Mouse (Mus musculus) lung, postnatal 10 days (tissue): Measurements from ENCODE around the gene Mrc1.

Source experiments
- DNase-seq: peaks from one replicate; pipeline ENCODE4 v3.0.0; 2021

Mrc1 gene

DNA sequence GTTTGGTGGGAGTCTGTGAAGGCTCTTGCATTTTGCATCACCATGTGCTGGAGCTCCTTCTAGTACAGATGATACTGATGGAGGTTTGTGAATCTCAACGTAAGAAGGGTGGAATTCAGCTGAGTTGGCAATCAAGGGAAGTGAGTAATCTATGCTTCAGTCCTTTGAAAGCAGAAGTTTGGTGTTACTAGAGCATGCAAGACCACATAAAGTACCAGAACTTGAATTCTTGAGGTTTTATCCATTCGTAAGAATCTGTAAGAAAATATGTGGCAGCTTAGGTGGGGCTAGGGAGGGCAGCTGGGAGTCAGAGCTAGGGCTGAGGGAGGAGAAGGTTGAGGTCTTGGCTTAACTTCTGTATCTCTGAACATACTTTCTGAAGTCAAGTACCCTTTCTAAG, 15.5 kb downstream of the Mrc1 start:
- DNase-seq, result no peak

DNA sequence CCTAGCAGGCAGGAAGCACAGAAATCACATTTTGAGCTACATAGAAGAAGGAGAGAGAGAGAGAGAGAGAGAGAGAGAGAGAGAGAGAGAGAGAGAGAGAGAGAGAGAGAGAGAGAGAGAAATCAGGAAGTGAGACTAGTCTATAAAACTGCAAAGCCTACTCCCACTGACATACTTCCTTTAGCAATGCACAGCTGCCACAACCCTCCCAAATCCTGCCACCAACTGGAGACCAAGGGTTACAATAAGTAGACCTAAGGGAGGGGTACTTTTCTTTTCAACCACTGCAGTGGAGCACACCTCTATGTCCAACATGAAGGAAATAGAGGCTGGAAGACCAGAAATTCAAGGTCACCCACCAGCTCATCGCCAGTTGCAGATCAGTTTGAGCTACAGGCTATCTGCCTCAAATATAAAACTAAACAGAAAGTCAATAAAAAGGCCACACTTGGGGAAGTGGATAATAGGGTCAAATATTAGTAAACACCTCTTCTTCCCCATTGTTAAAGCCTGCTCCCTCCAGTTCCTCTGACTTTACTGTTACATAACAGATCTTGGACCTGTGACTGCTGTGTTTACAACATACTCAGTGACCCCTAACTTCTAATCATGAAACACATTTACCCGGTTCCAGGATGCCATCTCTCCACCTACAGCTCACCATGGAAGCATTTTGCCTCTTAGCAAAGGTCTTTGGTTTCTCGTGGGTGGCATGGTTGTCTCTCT, 20.8 kb downstream of the Mrc1 start:
- DNase-seq, result no peak

DNA sequence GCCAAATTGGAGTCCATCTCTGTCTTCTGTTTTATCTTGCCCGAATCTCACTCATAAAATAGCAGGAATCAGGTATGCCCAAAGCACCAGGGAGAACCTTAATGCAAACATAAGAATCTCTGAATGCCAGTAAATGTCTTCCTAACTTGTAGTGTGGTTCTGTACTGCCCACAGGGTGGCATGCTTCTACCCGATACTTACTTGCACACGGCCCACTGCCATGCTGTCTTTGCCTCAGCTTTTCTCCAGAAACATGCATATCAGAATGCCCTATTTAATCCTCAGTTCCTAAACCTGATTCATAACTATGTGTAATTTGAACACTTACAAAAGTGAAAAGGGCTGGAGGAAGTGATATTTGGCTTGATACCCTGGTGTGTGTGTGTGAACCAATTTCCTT, 22.7 kb downstream of the Mrc1 start:
- DNase-seq, result no peak

DNA sequence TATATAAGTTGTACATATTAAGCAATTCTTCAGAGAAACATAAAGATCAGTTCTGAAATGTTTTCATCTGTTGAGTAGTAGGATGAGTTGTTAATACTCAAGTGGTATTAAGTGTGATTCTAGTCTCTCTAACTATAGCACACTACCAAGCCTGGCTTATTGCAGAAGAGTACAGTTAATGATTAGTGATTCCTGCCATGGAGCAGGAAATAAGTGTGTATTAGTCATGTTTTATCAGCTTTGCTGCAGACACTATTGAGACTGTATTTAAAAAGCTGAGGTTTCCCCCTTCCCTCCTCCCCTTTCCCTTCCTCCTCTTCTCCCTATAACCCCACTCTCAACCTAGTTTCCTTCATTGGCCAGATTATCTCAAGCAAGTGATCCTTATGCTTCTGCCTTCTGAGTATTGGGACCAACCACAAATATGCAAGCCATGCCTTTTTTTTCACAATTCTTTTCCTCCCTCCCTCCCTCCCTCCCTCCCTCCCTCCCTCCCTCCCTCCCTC, 29.2 kb downstream of the Mrc1 start:
- DNase-seq, result no peak

DNA sequence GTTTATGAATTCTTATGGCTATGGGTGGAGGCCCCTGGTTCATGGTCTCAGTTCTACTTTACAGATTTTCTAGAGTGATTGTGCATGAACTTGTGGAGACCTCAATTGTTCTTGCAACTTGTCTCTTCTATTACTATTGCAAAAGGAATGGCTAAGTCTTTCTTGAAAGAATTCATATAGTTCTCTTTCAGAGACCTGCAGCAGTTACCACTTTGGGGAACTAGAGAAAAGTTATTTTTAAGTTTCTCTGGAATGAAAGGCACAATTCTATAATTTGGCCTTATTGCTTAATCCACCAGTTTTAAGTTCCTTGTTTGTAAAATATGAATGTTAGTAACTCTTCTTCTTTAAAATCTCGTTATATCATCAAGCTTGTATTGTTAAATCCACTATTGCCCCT, 32.9 kb downstream of the Mrc1 start:
- no peak for DNase-seq

DNA sequence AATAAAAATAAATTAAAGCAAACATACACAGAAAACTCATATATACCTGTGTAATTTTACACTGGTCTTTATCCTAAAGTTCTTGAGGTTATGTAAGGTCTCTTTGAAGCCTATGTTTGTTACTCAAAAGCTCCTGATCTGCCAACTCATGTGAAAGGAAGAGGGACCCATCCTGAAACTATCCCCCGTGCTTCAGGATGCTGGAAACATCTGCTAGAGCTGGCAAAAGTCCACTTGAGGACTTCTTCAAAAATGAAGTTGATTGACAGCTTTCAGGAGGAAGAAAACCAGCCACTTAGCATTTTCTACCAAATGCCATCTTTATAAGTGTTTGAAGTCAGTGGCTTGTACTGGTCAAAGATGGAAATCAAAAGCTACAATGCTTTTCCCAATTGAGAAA, 40.0 kb downstream of the Mrc1 start:
- DNase-seq, result no peak

DNA sequence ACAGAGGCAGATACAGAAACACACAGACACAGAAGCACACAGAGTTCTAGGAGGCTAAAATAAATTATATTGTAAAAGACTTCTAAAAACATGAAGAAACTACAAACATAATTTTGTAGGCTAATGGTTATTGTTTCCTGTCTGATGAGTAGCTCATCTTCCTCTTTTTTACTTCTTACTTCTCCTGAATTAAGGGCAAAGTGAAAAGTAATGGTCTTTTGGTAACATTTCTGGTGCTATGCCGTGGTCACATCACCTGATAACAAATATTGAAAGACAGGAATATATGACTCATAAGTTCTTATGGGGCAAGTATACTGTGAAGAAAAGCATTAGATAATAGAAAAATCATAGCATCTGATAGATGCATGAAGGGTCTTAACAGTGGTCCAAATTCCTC, 42.9 kb downstream of the Mrc1 start:
- DNase-seq, result no peak

DNA sequence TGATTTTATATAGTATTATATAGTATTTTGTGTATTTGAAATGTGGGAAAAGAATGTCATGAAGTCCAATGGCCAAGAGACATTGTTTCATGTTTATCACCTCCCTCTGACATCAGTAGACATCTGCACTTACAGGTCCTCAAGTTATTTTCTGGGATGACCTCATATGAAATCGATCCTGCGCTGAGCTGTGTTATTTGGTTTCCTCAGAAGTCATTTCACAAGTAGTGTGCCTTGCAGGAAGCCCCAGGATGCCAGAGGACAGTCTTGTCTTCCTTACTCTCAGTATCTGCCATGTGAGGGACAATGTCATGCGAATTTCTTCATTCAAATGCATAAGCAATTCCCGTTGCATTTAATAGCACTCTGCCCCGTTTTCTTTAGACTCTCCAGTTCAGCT, 46.6 kb downstream of the Mrc1 start:
- no peak for DNase-seq

DNA sequence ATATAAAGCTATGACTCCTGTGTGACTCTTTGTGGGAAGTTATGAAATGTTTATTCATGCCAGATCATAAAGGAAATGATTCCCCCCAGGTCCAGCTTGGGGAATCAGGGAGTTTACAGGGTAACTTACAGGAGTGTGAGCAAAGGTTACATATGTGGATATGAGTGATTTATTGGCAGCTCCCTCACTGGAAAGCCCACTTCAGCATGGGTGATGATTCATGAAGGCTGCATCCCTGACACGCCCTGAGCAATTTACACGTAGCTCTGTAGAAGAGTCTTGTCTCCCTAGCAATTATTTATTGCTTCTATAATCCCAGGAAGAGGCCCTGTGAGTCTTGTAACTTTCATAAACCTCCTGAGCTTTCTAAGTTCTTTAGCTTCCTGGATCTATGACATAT, 50.1 kb downstream of the Mrc1 start:
- no peak for DNase-seq

DNA sequence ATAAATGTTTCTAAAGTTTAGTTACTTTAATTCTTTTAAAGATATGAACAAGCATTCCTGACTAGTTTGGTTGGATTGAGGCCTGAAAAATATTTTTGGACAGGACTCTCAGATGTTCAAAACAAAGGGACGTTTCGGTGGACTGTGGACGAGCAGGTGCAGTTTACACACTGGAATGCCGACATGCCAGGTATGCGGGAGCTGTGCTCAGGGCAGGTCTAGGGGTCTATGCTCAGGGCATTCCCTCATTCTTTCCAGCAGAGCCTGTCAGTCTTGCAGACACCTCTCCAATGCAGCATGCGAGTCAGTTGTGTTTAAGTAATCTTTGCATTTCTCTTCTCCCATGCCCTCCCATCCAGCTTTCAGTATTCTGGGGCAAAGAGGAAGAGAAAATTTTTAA, 50.6 kb downstream of the Mrc1 start:
- DNase-seq, result no peak

DNA sequence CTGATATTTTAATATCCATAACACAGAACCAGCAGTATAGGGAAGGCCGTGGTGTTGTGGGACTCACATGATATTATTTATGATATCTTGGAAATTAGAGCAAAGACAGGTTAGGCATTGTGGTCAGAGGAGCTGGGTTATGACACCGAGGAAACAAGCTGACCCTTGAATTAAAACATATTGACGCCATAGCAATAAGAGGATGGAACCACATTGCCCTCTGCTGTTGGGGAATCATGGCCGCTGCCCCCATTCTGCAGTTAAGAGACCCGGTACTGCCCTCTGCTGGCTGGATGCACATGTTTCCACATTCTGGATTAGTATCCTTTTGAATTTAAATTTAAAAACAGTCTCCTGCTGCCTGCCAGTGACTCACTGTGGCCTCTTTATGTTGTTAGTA, 66.1 kb downstream of the Mrc1 start:
- peak; percentile 93 for DNase-seq

DNA sequence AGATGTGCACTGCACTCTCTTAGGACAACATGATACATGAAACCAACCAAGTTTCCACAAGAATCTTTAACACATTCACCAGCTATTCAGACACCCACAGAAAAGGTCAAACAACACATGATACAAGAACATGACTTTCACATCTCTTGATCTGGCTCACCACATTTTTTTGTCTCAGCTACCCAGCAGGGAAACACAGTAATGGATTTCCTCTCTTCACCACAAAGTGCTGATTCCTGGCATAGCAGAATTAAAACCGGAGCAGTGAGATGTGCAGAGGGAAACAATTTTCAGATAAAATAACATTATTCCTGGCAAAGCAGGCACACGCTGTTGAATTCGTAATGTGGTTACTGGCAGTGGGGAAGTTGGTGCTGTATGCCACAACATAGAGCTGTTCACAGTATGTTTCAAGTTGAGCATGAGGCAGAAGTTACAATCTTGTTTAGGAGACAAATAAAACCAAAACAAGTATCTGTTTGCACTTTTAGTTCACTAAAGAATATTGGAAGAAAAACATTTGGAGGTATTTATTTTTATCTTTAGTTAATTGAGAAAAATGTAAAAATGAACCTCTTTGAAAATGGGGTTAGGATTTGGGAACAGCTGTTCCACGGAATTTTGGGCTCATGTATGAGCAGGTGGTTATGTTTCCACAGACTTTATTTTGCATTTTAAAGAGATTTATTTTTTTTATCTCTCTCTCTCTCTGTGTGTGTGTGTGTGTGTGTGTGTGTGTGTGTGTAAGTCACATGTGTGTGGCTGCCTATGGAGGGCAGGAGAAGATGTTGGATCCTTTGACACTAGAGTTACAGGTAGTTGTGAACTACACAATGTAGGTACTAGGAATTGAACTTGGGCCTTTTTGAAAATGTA, 83.6 kb downstream of the Mrc1 start:
- DNase-seq, result no peak

DNA sequence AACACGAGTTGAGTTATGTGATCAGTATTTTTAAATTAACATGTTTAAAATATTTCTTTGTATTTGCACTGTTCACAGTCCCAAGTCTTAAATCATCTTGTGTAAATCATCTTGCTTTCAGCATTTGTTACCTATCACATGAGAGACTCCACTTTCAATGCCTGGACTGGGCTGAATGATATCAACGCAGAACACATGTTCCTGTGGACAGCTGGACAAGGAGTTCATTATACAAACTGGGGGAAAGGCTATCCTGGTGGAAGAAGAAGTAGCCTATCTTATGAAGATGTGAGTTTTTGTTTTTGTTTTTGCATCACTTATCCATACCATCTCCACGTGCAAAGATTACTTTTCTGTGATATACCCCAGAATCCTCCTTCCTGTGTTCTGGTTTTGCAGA, 85.9 kb downstream of the Mrc1 start:
- no peak for DNase-seq

DNA sequence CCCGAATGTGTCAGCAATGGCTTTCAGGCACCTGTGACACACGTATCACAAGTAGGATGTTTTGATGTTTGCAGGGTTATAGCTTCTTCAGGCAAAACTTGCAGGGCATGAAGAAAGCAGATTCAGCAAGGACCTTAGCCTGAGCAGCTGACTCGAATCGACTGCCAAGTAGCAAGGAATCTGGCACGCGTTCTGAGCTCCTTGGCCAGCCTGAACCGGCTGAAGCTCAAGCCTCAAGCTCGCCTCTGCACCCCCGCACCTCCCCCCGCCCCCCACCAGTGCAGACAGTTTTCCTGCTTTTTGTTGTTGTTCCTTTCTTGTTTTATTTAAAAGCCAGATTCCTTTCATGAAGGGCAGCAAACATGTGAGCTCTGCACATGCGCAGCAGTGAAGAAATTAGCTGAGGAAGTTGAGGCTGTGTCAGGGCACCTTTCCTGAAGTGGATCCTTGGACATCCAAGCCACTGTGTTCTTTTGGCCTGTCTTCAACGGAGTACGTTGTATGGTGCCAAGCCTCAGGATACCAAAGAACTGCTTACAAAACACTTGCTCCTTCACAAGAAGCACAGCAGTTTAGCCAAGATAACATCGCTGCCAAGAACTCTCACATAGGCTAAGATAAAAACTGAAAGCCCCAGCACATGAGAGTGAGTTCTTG, 112.6 kb downstream of the Mrc1 start:
- DNase-seq, result peak; percentile 91

DNA sequence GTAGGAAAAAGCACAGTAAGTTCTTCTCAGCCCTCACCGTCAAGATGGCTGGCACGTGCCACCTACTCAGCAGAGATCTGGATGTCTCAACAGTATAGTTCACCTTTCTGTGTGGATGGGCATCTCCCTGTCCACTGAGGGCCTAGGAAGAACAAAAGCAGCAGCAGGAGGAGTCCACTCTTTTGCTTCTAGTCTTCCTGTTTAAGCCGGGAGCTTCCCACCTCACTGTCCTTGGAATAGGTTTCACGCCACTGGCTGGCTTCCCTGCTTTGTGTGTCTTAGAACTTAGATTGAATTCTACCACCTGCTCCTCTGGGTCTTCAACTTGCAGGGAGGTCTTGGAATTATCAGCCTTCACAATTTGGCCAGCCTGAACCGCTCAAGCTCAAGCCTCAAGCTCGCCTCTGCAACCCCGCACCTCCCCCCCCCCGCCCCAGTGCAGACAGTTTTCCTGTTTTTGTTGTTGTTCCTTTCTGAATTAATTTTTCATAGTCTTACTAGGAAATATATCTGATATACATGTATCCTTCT, 113.2 kb downstream of the Mrc1 start:
- peak; percentile 38 for DNase-seq
